Mouse (Mus musculus): ENCODE data around the gene Olfr832. TPM values are rescaled to one million over a fixed set of nuclear protein-coding genes. Genes with fewer than 3 reads are reported as not detected.
"Not testable (repeated sequence)": the region's sequence is repeated elsewhere in the genome, so short reads cannot be mapped to it uniquely, and the experiment has no call there.

Olfr832 gene
- total RNA-seq (2018; cell fraction: chromatin; rRNA removed), result not detected
- not detected for total RNA-seq (2018; cell fraction: cytosol; rRNA removed)
- total RNA-seq (2018; cell fraction: nucleus; rRNA removed), result not detected
- polyA plus RNA-seq (2018), result not detected in 3 replicates

- 80% methylated on average over 2 of the region's 2 CpGs for WGBS (ENCODE audit: missing documents)
- not testable (repeated sequence) for H3K4me3 ChIP-seq (ENCODE audit: inconsistent target); H3K27ac ChIP-seq; H3K79me2 ChIP-seq (ENCODE audit: inconsistent target); H3K36me3 ChIP-seq (ENCODE audit: inconsistent target)
Measured at GRCm38 (mm10) chr9:18936822-18937221, at the start of gene Olfr832. TSS of gene Olfr832 (plus strand) at chr9:18937122.

DNA sequence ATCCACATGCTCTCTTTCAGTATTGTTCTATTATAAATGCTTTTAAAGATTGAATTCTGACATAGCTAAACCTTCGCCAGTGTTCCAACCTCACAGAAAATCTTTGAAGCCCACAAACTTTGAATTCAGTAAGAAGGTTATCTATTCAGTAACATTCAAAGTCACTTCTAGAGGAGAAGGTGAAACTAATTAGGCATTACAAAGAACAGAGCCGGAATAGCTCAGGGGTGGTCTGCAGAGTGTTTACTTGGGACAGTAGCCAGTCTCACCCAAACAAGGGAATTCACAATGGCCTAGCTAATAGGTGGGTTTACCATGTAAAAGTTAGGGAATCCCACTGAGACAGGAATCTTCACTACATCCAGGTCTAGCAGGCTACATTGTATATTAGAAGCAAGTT lies 29.2 kb upstream of the Olfr832 start:
- H3K27ac ChIP-seq; H3K36me3 ChIP-seq (ENCODE audit: inconsistent target); H3K4me3 ChIP-seq (ENCODE audit: inconsistent target); H3K79me2 ChIP-seq (ENCODE audit: inconsistent target): not testable (repeated sequence)
- WGBS (ENCODE audit: missing documents), result 85% methylated on average over 2 of the region's 2 CpGs

DNA sequence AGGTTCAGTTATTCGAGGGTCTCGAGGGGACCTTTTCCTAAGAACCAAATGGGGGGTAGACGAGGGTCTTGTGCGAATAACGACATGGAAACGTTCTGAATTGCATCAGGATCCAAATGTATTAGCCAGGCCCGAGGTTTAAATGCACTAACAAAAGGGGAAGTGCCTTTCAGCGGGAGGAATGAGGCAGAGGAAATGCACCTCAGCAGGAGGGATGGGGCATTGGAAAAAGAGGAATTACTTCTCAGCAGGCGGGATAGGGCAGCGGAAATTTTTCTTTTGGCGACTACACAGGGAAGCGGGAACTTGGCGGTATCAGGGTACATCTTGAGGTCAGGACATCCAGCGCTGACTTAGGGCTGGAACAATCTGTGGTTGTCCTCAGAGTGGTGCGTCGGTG lies 9.0 kb upstream of the Olfr832 start:
- 79% methylated on average over 10 of the region's 16 CpGs for WGBS (ENCODE audit: missing documents)
- not testable (repeated sequence) for H3K4me3 ChIP-seq (ENCODE audit: inconsistent target); H3K79me2 ChIP-seq (ENCODE audit: inconsistent target); H3K36me3 ChIP-seq (ENCODE audit: inconsistent target); H3K27ac ChIP-seq

- no peaks in the 10 kb centered on the region for H3K79me2 ChIP-seq (ENCODE audit: inconsistent target)
- H3K36me3 ChIP-seq (ENCODE audit: inconsistent target), result no peaks in the 10 kb centered on the region
- no peak overlapping the region for H3K4me3 ChIP-seq (ENCODE audit: inconsistent target)
- H3K27ac ChIP-seq, result no peak overlapping the region
Measured at GRCm38 (mm10) chr9:18962021-18962420, 25.1 kb downstream of the Olfr832 start.

GRCm38 (mm10) chr9:18987690-18988089 lies 50.8 kb downstream of the Olfr832 start, which contains the start of gene Olfr834:
TSS of gene Olfr834 (plus strand) at chr9:18987990.
- Histone ChIP-seq H3K79me2 (ENCODE audit: inconsistent target) (no peaks in the 10 kb centered on the region), H3K27ac (no peak within 1 kb of the TSS), H3K4me3 (ENCODE audit: inconsistent target) (no peak within 1 kb of the TSS), H3K36me3 (ENCODE audit: inconsistent target) (no peaks in the 10 kb centered on the region)
- whole genome bisulfite sequencing (ENCODE audit: missing documents), result 73% methylated on average over 3 of the region's 3 CpGs

Other genes starting within 250 kb of the Olfr832 start
- gene Olfr24, start 173.1 kb upstream of the Olfr832 start, polyA plus RNA-seq (2018), result not detected in 3 replicates
- not detected in 3 replicates for gene Olfr828, start 117.6 kb upstream of the Olfr832 start, polyA plus RNA-seq (2018)
- gene Olfr829, start 82.2 kb upstream of the Olfr832 start, polyA plus RNA-seq (2018), result not detected in 3 replicates
- gene Olfr830, start 62.4 kb upstream of the Olfr832 start, polyA plus RNA-seq (2018), result not detected in 3 replicates
- not detected in 3 replicates for gene Olfr834, start 50.9 kb downstream of the Olfr832 start, polyA plus RNA-seq (2018)
- not detected in 3 replicates for gene Olfr835, start 95.6 kb downstream of the Olfr832 start, polyA plus RNA-seq (2018)
- gene Olfr836, start 183.3 kb downstream of the Olfr832 start, polyA plus RNA-seq (2018), result not detected in 3 replicates
- not detected in 3 replicates for gene Olfr837, start 199.2 kb downstream of the Olfr832 start, polyA plus RNA-seq (2018)
- not detected in 3 replicates for gene Olfr839-ps1, start 240.2 kb downstream of the Olfr832 start, polyA plus RNA-seq (2018)